Mouse (Mus musculus) urinary bladder, adult 2 months (tissue): ENCODE measurements around the gene Dvl1. TPM values are rescaled to one million over a fixed set of nuclear protein-coding genes. Genes with fewer than 3 reads are reported as not detected.

Experiments used
- DNase-seq: peaks from one replicate; pipeline ENCODE4 v3.0.0; 2022; ENCODE audit warnings: low spot score
- polyA plus RNA-seq: library from polyadenylated mRNA; depleted of rRNA; stranded (reverse); fragments of >200 nt; gene quantifications from 2 replicates; pipeline ENCODE4 v1.2.3, GENCODE M21; 2012; rRNA removed

Gene Dvl1
- polyA plus RNA-seq, 1 experiment, result 76.5 TPM

GRCm38 (mm10) chr4:155907003-155907402 is 59.8 kb downstream of the Dvl1 start:
- DNase-seq, result no peak

GRCm38 (mm10) chr4:155908281-155908680 is 61.1 kb downstream of the Dvl1 start:
- DNase-seq, result no peak

- DNase-seq, result no peak
Observed at GRCm38 (mm10) chr4:155908751-155909150, 61.5 kb downstream of the Dvl1 start.

Other genes starting within 250 kb of the Dvl1 start
- 6.1 and 7.8 TPM in 2 replicates for gene Slc35e2, start 246.0 kb upstream of the Dvl1 start, polyA plus RNA-seq
- gene Cdk11b, start 222.5 kb upstream of the Dvl1 start, polyA plus RNA-seq, result 35.6 and 61.6 TPM in 2 replicates
- not detected in 2 replicates for gene Gm10563, start 202.0 kb upstream of the Dvl1 start, polyA plus RNA-seq
- gene Mmp23, start 194.0 kb upstream of the Dvl1 start, polyA plus RNA-seq, result 138 and 226 TPM in 2 replicates
- 51.2 and 56.1 TPM in 2 replicates for gene Mib2, start 178.2 kb upstream of the Dvl1 start, polyA plus RNA-seq
- gene Fndc10, start 153.1 kb upstream of the Dvl1 start, polyA plus RNA-seq, result 18.5 and 20.1 TPM in 2 replicates
- 119 and 148 TPM in 2 replicates for gene Ssu72, start 142.6 kb upstream of the Dvl1 start, polyA plus RNA-seq
- 2.7 and 3.3 TPM in 2 replicates for gene Tmem240, start 112.6 kb upstream of the Dvl1 start, polyA plus RNA-seq
- gene Atad3a, start 86.3 kb upstream of the Dvl1 start, polyA plus RNA-seq, result 63.3 and 74.8 TPM in 2 replicates
- gene Vwa1, start 72.7 kb upstream of the Dvl1 start, polyA plus RNA-seq, result 29.3 and 32.1 TPM in 2 replicates
- 0.91 and 0.93 TPM in 2 replicates for gene Tmem88b, start 61.5 kb upstream of the Dvl1 start, polyA plus RNA-seq
- gene Ankrd65, start 57.0 kb upstream of the Dvl1 start, polyA plus RNA-seq, result 0.81 and 0.93 TPM in 2 replicates
- 78.0 and 96.4 TPM in 2 replicates for gene Mrpl20, start 44.5 kb upstream of the Dvl1 start, polyA plus RNA-seq
- 161 and 233 TPM in 2 replicates for gene Ccnl2, start 34.9 kb upstream of the Dvl1 start, polyA plus RNA-seq
- gene Aurkaip1, start 16.1 kb upstream of the Dvl1 start, polyA plus RNA-seq, result 110 and 122 TPM in 2 replicates
- gene Mxra8, start 7.7 kb upstream of the Dvl1 start, polyA plus RNA-seq, result 377 and 402 TPM in 2 replicates
- 0.91 and 1.3 TPM in 2 replicates for gene Tas1r3, start 16.0 kb downstream of the Dvl1 start, polyA plus RNA-seq
- gene Cptp, start 22.0 kb downstream of the Dvl1 start, polyA plus RNA-seq, result 17.1 and 18.5 TPM in 2 replicates
- 26.5 and 32.3 TPM in 2 replicates for gene Ints11, start 22.1 kb downstream of the Dvl1 start, polyA plus RNA-seq
- 43.7 and 55.5 TPM in 2 replicates for gene Pusl1, start 44.4 kb downstream of the Dvl1 start, polyA plus RNA-seq
- gene Acap3, start 44.4 kb downstream of the Dvl1 start, polyA plus RNA-seq, result 23.7 and 29.2 TPM in 2 replicates
- 55.1 and 63.4 TPM in 2 replicates for gene Ube2j2, start 96.4 kb downstream of the Dvl1 start, polyA plus RNA-seq
- 27.5 and 29.9 TPM in 2 replicates for gene C1qtnf12, start 114.9 kb downstream of the Dvl1 start, polyA plus RNA-seq
- gene B3galt6, start 145.2 kb downstream of the Dvl1 start, polyA plus RNA-seq, result 5.3 and 6.1 TPM in 2 replicates
- gene Sdf4, start 145.5 kb downstream of the Dvl1 start, polyA plus RNA-seq, result 75.8 and 106 TPM in 2 replicates
- 3.0 and 3.9 TPM in 2 replicates for gene Tnfrsf4, start 166.4 kb downstream of the Dvl1 start, polyA plus RNA-seq
- 2.1 and 3.4 TPM in 2 replicates for gene Tnfrsf18, start 178.8 kb downstream of the Dvl1 start, polyA plus RNA-seq
- gene Ttll10, start 212.0 kb downstream of the Dvl1 start, polyA plus RNA-seq, result 16.3 and 18.2 TPM in 2 replicates